Mouse (Mus musculus): ENCODE data around the gene Dcaf1.

Gene Dcaf1

GRCm38 (mm10) chr9:106908174-106908573, 86.5 kb downstream of the Dcaf1 start:
- no peak for DNase-seq (ENCODE audit: low spot score)

DNA sequence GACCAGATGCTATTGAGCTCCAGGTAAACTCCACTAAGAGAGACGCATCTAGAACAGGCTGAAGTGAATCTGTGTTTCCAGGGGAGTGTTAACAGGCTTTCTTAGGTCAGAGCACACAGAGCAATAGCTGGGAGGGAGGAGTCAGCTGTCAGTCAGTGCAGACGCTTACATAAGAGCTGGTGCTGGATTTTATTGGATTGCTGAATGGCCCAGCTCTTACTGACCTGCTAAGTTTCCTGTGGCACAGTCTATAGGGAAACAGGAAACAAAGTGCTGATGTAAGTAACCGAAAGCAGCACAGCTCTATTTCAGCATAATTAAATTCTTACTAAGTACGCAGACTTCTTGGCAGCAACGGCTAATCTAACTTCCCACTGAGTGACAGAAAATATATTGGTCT, 87.0 kb downstream of the Dcaf1 start:
- no peak for DNase-seq (ENCODE audit: low spot score)

- no peak for DNase-seq (ENCODE audit: low spot score)
Observed at GRCm38 (mm10) chr9:106911624-106912023, 90.0 kb downstream of the Dcaf1 start.

- DNase-seq (ENCODE audit: low spot score): no peak
Observed at GRCm38 (mm10) chr9:106913759-106914158, 92.1 kb downstream of the Dcaf1 start.

DNA sequence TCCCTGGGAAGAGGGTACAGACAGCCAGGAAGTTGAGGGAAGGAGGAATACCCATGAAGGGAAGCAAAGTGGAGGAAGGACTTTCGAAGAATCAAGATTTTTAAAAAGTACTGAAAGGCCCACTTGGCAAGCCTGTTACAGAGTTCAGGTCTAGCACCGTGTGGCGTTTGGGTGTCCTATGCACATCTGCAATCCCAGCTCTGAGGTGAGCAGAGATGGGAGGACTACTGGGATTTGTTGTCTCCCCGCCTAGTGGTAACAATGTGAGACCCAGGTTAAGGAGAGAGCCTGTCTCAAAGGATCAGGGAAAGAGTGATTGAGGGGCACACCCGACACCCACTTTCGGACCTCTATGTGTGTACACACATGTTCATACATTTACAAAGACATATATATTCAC, 93.2 kb downstream of the Dcaf1 start:
- no peak for DNase-seq (ENCODE audit: low spot score)

Data from ovary, postnatal 36 days (tissue).